Mouse (Mus musculus): ENCODE data around the gene Birc5.

Birc5 gene

GRCm38 (mm10) chr11:117855360-117855759, 6.3 kb downstream of the Birc5 start:
- DNase-seq (ENCODE audit: low spot score in 2 of 2) = no peak

- no peak for DNase-seq (ENCODE audit: low spot score in 2 of 2)
Observed at GRCm38 (mm10) chr11:117855975-117856374, 6.9 kb downstream of the Birc5 start.

GRCm38 (mm10) chr11:117857462-117857861, 8.4 kb downstream of the Birc5 start:
- DNase-seq (ENCODE audit: low spot score in 2 of 2) = no peak

GRCm38 (mm10) chr11:117858392-117858791, 9.3 kb downstream of the Birc5 start:
- no peak for DNase-seq (ENCODE audit: low spot score in 2 of 2)

- no peak for DNase-seq (ENCODE audit: low spot score in 2 of 2)
Observed at GRCm38 (mm10) chr11:117860601-117861000, 11.6 kb downstream of the Birc5 start, which contains the start of gene Tmem235. Gene Tmem235 (plus strand): TSS chr11:117860752.

- no peak for DNase-seq (ENCODE audit: low spot score in 2 of 2)
Observed at GRCm38 (mm10) chr11:117863174-117863856, 14.3 kb downstream of the Birc5 start.

- DNase-seq (ENCODE audit: low spot score in 2 of 2) = no peak
Observed at GRCm38 (mm10) chr11:117864805-117865204, 15.8 kb downstream of the Birc5 start.

- no peak for DNase-seq (ENCODE audit: low spot score in 2 of 2)
Observed at GRCm38 (mm10) chr11:117865988-117866387, 16.9 kb downstream of the Birc5 start.

- peak in 1 of 2 experiments; percentile 72 for DNase-seq (ENCODE audit: low spot score in 2 of 2)
Observed at GRCm38 (mm10) chr11:117870688-117871365, 21.8 kb downstream of the Birc5 start.

GRCm38 (mm10) chr11:117871376-117871775, 22.3 kb downstream of the Birc5 start:
- no peak for DNase-seq (ENCODE audit: low spot score in 2 of 2)

GRCm38 (mm10) chr11:117871911-117872584, 23.0 kb downstream of the Birc5 start:
- no peak for DNase-seq (ENCODE audit: low spot score in 2 of 2)

GRCm38 (mm10) chr11:117872861-117873608, 24.0 kb downstream of the Birc5 start, which contains the start of gene Tha1:
Gene Tha1 (minus strand): TSS chr11:117873481.
- peak; percentile 77 to 85 for DNase-seq (ENCODE audit: low spot score in 2 of 2)

GRCm38 (mm10) chr11:117874419-117874818, 25.4 kb downstream of the Birc5 start:
- no peak for DNase-seq (ENCODE audit: low spot score in 2 of 2)

- DNase-seq (ENCODE audit: low spot score in 2 of 2) = no peak
Observed at GRCm38 (mm10) chr11:117875681-117876080, 26.6 kb downstream of the Birc5 start.

GRCm38 (mm10) chr11:117877917-117878745, 29.1 kb downstream of the Birc5 start:
- DNase-seq (ENCODE audit: low spot score in 2 of 2) = no peak

- DNase-seq (ENCODE audit: low spot score in 2 of 2) = no peak
Observed at GRCm38 (mm10) chr11:117878892-117879291, 29.8 kb downstream of the Birc5 start.

- no peak for DNase-seq (ENCODE audit: low spot score in 2 of 2)
Observed at GRCm38 (mm10) chr11:117879676-117880075, 30.6 kb downstream of the Birc5 start.

GRCm38 (mm10) chr11:117880336-117880976, 31.4 kb downstream of the Birc5 start:
- no peak for DNase-seq (ENCODE audit: low spot score in 2 of 2)

- no peak for DNase-seq (ENCODE audit: low spot score in 2 of 2)
Observed at GRCm38 (mm10) chr11:117880977-117881358, 31.9 kb downstream of the Birc5 start.

GRCm38 (mm10) chr11:117881787-117882186, 32.7 kb downstream of the Birc5 start:
- DNase-seq (ENCODE audit: low spot score in 2 of 2) = peak in 1 of 2 experiments; percentile 28

All from heart, adult 9 months (tissue).